Mouse (Mus musculus) MEL (cell line): ENCODE measurements around the gene Tbc1d13. TPM values are rescaled to one million over a fixed set of nuclear protein-coding genes. Genes with fewer than 3 reads are reported as not detected.
"Not testable (repeated sequence)": the region's sequence is repeated elsewhere in the genome, so short reads cannot be mapped to it uniquely, and the experiment has no call there.

Experiments
- DNase-seq: peaks from one replicate; pipeline ENCODE4 v3.0.0; 2011; ENCODE audit warnings: low read depth, low spot score
- H3K27ac ChIP-seq: 2 replicates; pipeline ENCODE4 v1.5.1; 2012; ENCODE audit warnings: low read depth, mild to moderate bottlenecking, control low read depth, low read length, moderate library complexity; ENCODE audit not compliant: control insufficient read depth
- H3K27me3 ChIP-seq, 2 experiments: fragments of 150-350 bp in 1 of 2; sonication (generic) in 1 of 2; 2 replicates each; pipeline ENCODE4 v1.6.1; 2012; ENCODE audit warnings: low read length in 2 of 2, mild to moderate bottlenecking in 2 of 2, improper control_type of control experiment in 1 of 2, moderate library complexity in 1 of 2; ENCODE audit not compliant: insufficient read depth in 2 of 2, control insufficient read depth in 1 of 2
- H3K36me3 ChIP-seq, 2 experiments: 2 replicates each; pipeline ENCODE4 v1.6.1; 2012 to 2014; ENCODE audit warnings: low read length in 2 of 2, improper control_type of control experiment in 1 of 2, inconsistent platforms in 1 of 2, mild to moderate bottlenecking in 1 of 2; ENCODE audit not compliant: insufficient read depth in 2 of 2, control insufficient read depth in 1 of 2
- H3K4me1 ChIP-seq, 2 experiments: fragments of 150-350 bp in 1 of 2; sonication (generic) in 1 of 2; 2 replicates each; pipeline ENCODE4 v1.6.1; 2012; ENCODE audit warnings: low read length in 2 of 2, improper control_type of control experiment in 1 of 2, mild to moderate bottlenecking in 1 of 2; ENCODE audit not compliant: insufficient read depth in 2 of 2, control insufficient read depth in 1 of 2
- H3K4me3 ChIP-seq, 2 experiments: fragments of 150-350 bp in 1 of 2; sonication (generic) in 1 of 2; 2 replicates each; pipeline ENCODE4 v1.5.1; 2012; ENCODE audit warnings: low read depth in 2 of 2, low read length in 2 of 2, mild to moderate bottlenecking in 2 of 2, moderate library complexity in 2 of 2, control low read depth in 1 of 2, improper control_type of control experiment in 1 of 2; ENCODE audit not compliant: control insufficient read depth in 1 of 2, insufficient read depth in 1 of 2
- H3K79me2 ChIP-seq: 2 replicates; pipeline ENCODE4 v1.6.1; 2012; ENCODE audit warnings: mild to moderate bottlenecking, low read length, moderate library complexity; ENCODE audit not compliant: control insufficient read depth, poor library complexity, insufficient read depth
- H3K9ac ChIP-seq: 2 replicates; pipeline ENCODE4 v1.6.1; 2012; ENCODE audit warnings: low read depth, mild to moderate bottlenecking, control low read depth, low read length, moderate library complexity; ENCODE audit not compliant: control insufficient read depth, poor library complexity, severe bottlenecking
- H3K9me3 ChIP-seq: fragments of 150-350 bp; sonication (generic); replicated peaks from 2 replicates; pipeline ENCODE4 v1.6.1; 2012; ENCODE audit warnings: mild to moderate bottlenecking, low read length, improper control_type of control experiment, moderate library complexity; ENCODE audit not compliant: insufficient read depth
- EP300 ChIP-seq, 2 experiments: IDR thresholded peaks; 2 replicates each; pipeline ENCODE4 v1.6.1; 2011; ENCODE audit warnings: improper control_type of control experiment in 2 of 2, low read length in 2 of 2, low read depth in 1 of 2, mild to moderate bottlenecking in 1 of 2
- ETS1 ChIP-seq: IDR thresholded peaks from 2 replicates; pipeline ENCODE4 v1.6.1; 2012; ENCODE audit warnings: low read depth, mild to moderate bottlenecking, inconsistent platforms, low read length, improper control_type of control experiment, moderate library complexity
- GABPA ChIP-seq: IDR thresholded peaks from 2 replicates; pipeline ENCODE4 v1.6.1; 2012; ENCODE audit warnings: low read depth, mild to moderate bottlenecking, inconsistent platforms, low read length, improper control_type of control experiment, moderate library complexity
- MXI1 ChIP-seq: IDR thresholded peaks from 2 replicates; pipeline ENCODE4 v1.6.1; 2011; ENCODE audit warnings: mild to moderate bottlenecking, low read depth, low read length, improper control_type of control experiment
- MYC ChIP-seq: IDR thresholded peaks from 2 replicates; pipeline ENCODE4 v1.6.1; 2011; ENCODE audit warnings: low read depth, mild to moderate bottlenecking, low read length, improper control_type of control experiment, moderate library complexity
- NRF1 ChIP-seq: IDR thresholded peaks from 2 replicates; pipeline ENCODE4 v1.6.1; 2014; ENCODE audit warnings: low read depth, mild to moderate bottlenecking, inconsistent platforms, low read length, improper control_type of control experiment, moderate library complexity; ENCODE audit not compliant: poor library complexity, insufficient read depth, severe bottlenecking
- POLR2AphosphoS5 ChIP-seq: IDR thresholded peaks from 2 replicates; pipeline ENCODE4 v1.6.1; 2012; ENCODE audit warnings: low read depth, borderline replicate concordance, mild to moderate bottlenecking, inconsistent platforms, low read length, moderate library complexity, mixed read lengths
- SIN3A ChIP-seq: IDR thresholded peaks from 2 replicates; pipeline ENCODE4 v1.6.1; 2012; ENCODE audit warnings: low read length, improper control_type of control experiment, inconsistent platforms
- SMC3 ChIP-seq: IDR thresholded peaks from 2 replicates; pipeline ENCODE4 v1.6.1; 2011; ENCODE audit warnings: low read depth, low read length, improper control_type of control experiment
- TAL1 ChIP-seq: IDR thresholded peaks from 2 replicates; pipeline ENCODE4 v1.6.1; 2012; ENCODE audit warnings: mild to moderate bottlenecking, inconsistent platforms, low read length, moderate library complexity, mixed read lengths
- TCF12 ChIP-seq: IDR thresholded peaks from 2 replicates; pipeline ENCODE4 v1.6.1; 2014; ENCODE audit warnings: low read depth, mild to moderate bottlenecking, inconsistent platforms, low read length, improper control_type of control experiment, moderate library complexity
- USF2 ChIP-seq, 2 experiments: IDR thresholded peaks; 2 replicates each; pipeline ENCODE4 v1.6.1; 2011 to 2012; ENCODE audit warnings: improper control_type of control experiment in 2 of 2, low read length in 2 of 2, borderline replicate concordance in 1 of 2, inconsistent platforms in 1 of 2, low read depth in 1 of 2, mild to moderate bottlenecking in 1 of 2; ENCODE audit not compliant: insufficient read depth in 1 of 2
- ZNF384 ChIP-seq: IDR thresholded peaks from 2 replicates; pipeline ENCODE4 v1.6.1; 2012; ENCODE audit warnings: low read depth, mild to moderate bottlenecking, inconsistent platforms, low read length, improper control_type of control experiment
- polyA plus RNA-seq, 2 experiments: library from polyadenylated mRNA; stranded (reverse) in 1 of 2; unstranded in 1 of 2; fragments of >175 nt in 1 of 2; fragments of >200 nt in 1 of 2; gene quantifications; 2 replicates each; pipeline versions ENCODE4 v1.2.1 to v1.2.4; 2012; ENCODE audit warnings: low replicate concordance in 2 of 2, low read depth in 1 of 2; ENCODE audit not compliant: insufficient read length in 2 of 2, insufficient read depth in 1 of 2, missing spikeins in 1 of 2
- total RNA-seq: library from RNA; depleted of rRNA; stranded (reverse); fragments of 300-350 nt; gene quantifications from 2 replicates; pipeline ENCODE4 v1.2.3, GENCODE M21; 2012

The Tbc1d13 gene
- total and polyA plus RNA-seq, 3 experiments = 62.4 to 78.5 TPM; not detected in 1

DNA sequence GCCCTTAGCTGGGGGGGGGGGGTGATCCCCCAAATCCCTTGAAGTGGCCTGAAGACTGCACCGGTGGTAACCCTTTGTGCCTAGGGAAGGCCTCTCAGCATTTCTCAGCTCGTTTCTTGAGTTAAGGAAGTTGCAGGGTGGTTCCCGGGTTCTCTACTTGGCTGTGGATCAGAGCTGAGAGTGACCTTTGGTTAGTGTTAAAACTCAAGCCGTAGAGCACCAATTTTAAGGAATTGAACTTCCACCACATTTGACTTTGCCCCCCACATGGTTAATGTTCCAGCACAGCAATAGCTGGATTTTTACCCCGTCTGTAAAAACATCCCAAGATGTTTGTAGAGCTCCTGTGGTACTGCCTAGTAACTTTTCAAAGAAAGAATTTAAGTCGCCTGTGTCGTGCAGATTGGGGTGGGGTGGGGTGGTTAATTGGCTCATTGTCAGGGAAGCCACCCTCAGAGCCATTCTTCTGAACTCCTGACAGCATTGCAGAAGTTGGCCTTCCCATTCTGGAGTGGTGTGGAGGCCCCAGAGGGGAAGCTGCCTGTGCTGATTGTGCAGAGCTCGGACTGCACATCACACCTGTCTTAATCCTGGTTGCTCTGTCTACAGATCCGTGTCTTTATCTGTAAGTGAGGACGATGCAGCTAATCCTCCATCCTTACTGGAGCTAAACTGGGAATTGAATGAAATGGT, 1.5 kb downstream of the Tbc1d13 start:
- H3K4me3 ChIP-seq = peak overlapping the region; percentile 66 to 74
- peak; percentile 74 for DNase-seq
- TF ChIP-seq MXI1 (peak; percentile 41), SMC3 (no peak), GABPA (no peak), NRF1 (no peak), EP300 (IDR thresholded peaks at IDR 0.05; ENCODE audit: low read depth in 1 of 2, low read length in 2 of 2) (peak in 1 of 2 experiments; percentile 33; a peak in 2 of 4 replicates), ETS1 (0 out of 2 replicates have a peak, but pooled peaks have one; percentile 8), USF2 (IDR thresholded peaks at IDR 0.05; ENCODE audit: borderline replicate concordance in 1 of 2, insufficient read depth in 1 of 2, low read depth in 1 of 2, low read length in 2 of 2) (no peak), TCF12 (0 out of 2 replicates have a peak, but pooled peaks have one; percentile 21), SIN3A (peak; percentile 60), POLR2AphosphoS5 (no peak), TAL1 (peak; percentile 41; the same call in 1 of the 2 replicates)
- TF ChIP-seq, all 39 proteins: peak for 6
- Histone ChIP-seq H3K9me3 (no peaks in the 10 kb centered on the region), H3K36me3 (peaks cover 0 to 8% of the 10 kb centered on the region in 2 experiments; a peak in 2 of 4 replicates), H3K27me3 (no peaks in the 10 kb centered on the region), H3K27ac (peak overlapping the region; percentile 36), H3K4me1 (peaks cover 2 to 11% of the 10 kb centered on the region in 2 experiments; a peak in 2 of 4 replicates), H3K9ac (peak overlapping the region; percentile 76), H3K79me2 (peaks cover 9% of the 10 kb centered on the region)

DNA sequence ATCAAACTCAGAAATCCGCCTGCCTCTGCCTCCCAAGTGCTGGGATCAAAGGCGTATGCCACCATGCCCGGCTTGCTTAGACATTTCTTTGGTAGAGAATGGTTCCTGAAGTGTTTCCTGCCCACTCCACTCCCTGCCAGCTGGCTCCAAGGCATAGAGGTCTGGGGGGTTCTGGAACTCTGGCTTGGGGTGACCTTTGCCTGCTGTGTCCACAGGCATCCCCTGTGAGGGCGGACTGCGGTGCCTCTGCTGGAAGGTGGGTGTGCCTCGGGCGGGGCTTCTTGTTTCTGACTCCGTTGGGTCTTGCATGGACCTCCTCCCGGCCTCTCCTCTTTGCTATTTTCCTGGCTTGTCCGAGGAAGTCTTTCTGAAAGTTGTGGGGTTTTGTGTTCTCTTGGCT, 2.9 kb downstream of the Tbc1d13 start:
- H3K79me2 ChIP-seq = peaks cover 9% of the 10 kb centered on the region
- no peak overlapping the region for H3K4me3 ChIP-seq
- H3K4me1 ChIP-seq = peaks cover 2 to 11% of the 10 kb centered on the region in 2 experiments; a peak in 2 of 4 replicates
- no peak for DNase-seq
- TF ChIP-seq MYC (no peak), MXI1 (no peak), ZNF384 (no peak), TCF12 (no peak), GABPA (no peak)
- no peak overlapping the region for H3K9ac ChIP-seq
- no peaks in the 10 kb centered on the region for H3K9me3 ChIP-seq
- peaks cover under 1 to 8% of the 10 kb centered on the region in 2 experiments for H3K36me3 ChIP-seq
- no peak overlapping the region for H3K27ac ChIP-seq
- H3K27me3 ChIP-seq = no peaks in the 10 kb centered on the region

DNA sequence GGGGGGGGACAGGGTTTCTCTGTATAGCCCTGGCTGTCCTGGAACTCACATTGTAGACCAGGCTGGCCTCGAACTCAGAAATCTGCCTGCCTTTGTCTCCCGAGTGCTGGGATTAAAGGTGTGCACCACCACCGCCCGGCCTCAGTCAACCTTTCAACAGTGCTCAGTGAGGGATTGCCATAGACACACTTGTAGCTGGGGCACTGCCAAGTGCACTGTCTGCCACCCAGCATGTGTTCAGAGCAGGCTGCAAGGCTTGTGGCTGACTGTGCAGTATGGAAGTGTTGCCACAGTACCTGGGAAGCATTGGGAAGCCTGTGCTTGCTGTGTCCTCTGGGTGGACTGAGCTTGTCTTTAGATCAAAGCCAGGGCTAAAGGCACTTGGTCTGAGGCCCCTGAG, 6.5 kb downstream of the Tbc1d13 start:
- H3K4me1 ChIP-seq, H3K9me3 ChIP-seq, DNase-seq, H3K27me3 ChIP-seq, H3K79me2 ChIP-seq, H3K27ac ChIP-seq, H3K9ac ChIP-seq, H3K36me3 ChIP-seq, H3K4me3 ChIP-seq: not testable (repeated sequence)
